Mouse (Mus musculus) CH12.LX (cell line): ENCODE measurements at regions not wholly inside any gene's neighbourhood (a gene's known extent, or its start where the extent isn't known, plus 50 kb on each side); places are given as distances from the start of the nearest gene placed in this dataset.

Experiments used
- CTCF ChIP-seq, 2 experiments: IDR thresholded peaks in 1 of 2; conservative IDR thresholded peaks in 1 of 2; 2 replicates each; pipeline ENCODE4 v1.5.1; 2011 to 2012; ENCODE audit warnings: low read depth in 2 of 2, low read length in 2 of 2, improper control_type of control experiment in 1 of 2, inconsistent platforms in 1 of 2, mild to moderate bottlenecking in 1 of 2, moderate library complexity in 1 of 2
- EP300 ChIP-seq: IDR thresholded peaks from 2 replicates; pipeline ENCODE4 v1.6.1; 2011; ENCODE audit warnings: low read length, improper control_type of control experiment
- ETS1 ChIP-seq: conservative IDR thresholded peaks from 2 replicates; pipeline ENCODE4 v1.6.1; 2012; ENCODE audit warnings: low read depth, mild to moderate bottlenecking, inconsistent platforms, low read length, improper control_type of control experiment, moderate library complexity
- PAX5 ChIP-seq: IDR thresholded peaks from 2 replicates; pipeline ENCODE4 v1.6.1; 2012; ENCODE audit warnings: low read length, inconsistent platforms, mixed read lengths
- POLR2A ChIP-seq: IDR thresholded peaks from 2 replicates; pipeline ENCODE4 v1.6.1; 2011; ENCODE audit warnings: low read depth, mild to moderate bottlenecking, improper control_type of control experiment, low read length
- USF2 ChIP-seq: conservative IDR thresholded peaks from 2 replicates; pipeline ENCODE4 v1.6.1; 2011; ENCODE audit warnings: low read depth, low read length, improper control_type of control experiment

DNA sequence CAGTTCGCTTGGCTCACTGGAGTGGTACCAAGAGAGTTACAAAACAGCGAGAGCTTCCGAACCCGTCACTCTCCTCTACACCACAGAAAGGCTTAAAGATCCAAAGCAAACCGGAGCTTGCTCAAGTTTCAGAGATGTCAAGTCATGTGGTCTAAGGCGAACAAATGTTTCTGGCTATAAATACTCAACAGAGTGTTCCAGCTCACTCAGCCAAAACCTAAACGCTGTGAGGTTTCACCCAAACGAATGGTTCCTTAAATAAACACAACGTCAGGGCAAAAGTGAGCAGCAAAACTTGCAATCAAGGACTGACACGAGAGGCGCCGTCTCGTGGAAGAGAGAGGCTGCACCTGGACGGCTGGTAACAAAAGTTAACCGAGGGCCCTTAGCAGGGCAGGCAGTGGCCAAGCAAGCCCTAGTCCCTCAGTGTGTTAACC lies 227.2 kb downstream of the Lpin1 start:
- TF ChIP-seq CTCF (conservative IDR thresholded peaks at IDR 0.05 in 1 of 2, IDR thresholded peaks at IDR 0.05 in 1 of 2; ENCODE audit: low read depth in 2 of 2, low read length in 2 of 2), result peak in 1 of 2 experiments; percentile 69; a peak in 2 of 4 replicates
- no peak for TF ChIP-seq POLR2A
- TF ChIP-seq ETS1, result peak; percentile 94
- TF ChIP-seq PAX5, result no peak
- TF ChIP-seq USF2, result no peak; the same call in 1 of the 2 replicates
- TF ChIP-seq EP300, result peak; percentile 91
